Mouse (Mus musculus) c-Kit-positive CD71-negative TER-119-negative erythroid progenitor cells, embryonic 14.5 days (primary cell): ENCODE measurements around the gene Mvd.

Source experiments
- DNase-seq: peaks from one replicate; pipeline ENCODE4 v3.0.0-alpha.2; 2013; ENCODE audit warnings: low read depth

Gene Mvd

GRCm38 (mm10) chr8:122457171-122457570 is 13.9 kb upstream of the Mvd start:
- no peak for DNase-seq

GRCm38 (mm10) chr8:122454409-122454808 is 11.2 kb upstream of the Mvd start:
- DNase-seq, result no peak

GRCm38 (mm10) chr8:122452154-122452553 is 8.9 kb upstream of the Mvd start:
- DNase-seq, result no peak

- DNase-seq, result no peak
Measured at GRCm38 (mm10) chr8:122451161-122451703, 8.0 kb upstream of the Mvd start.

GRCm38 (mm10) chr8:122445203-122445602 is 2.0 kb upstream of the Mvd start:
- DNase-seq, result no peak

GRCm38 (mm10) chr8:122444058-122444748 is 981 bp upstream of the Mvd start:
- no peak for DNase-seq

- DNase-seq, result no peak
Measured at GRCm38 (mm10) chr8:122442781-122443180, 441 bp downstream of the Mvd start.

- DNase-seq, result no peak
Measured at GRCm38 (mm10) chr8:122442356-122442755, 866 bp downstream of the Mvd start.

- DNase-seq, result no peak
Measured at GRCm38 (mm10) chr8:122441326-122441725, 1.9 kb downstream of the Mvd start.

GRCm38 (mm10) chr8:122439336-122439735 is 3.9 kb downstream of the Mvd start:
- no peak for DNase-seq

- DNase-seq, result no peak
Measured at GRCm38 (mm10) chr8:122437708-122438331, 5.4 kb downstream of the Mvd start.

- no peak for DNase-seq
Measured at GRCm38 (mm10) chr8:122436586-122437125, 6.6 kb downstream of the Mvd start.

GRCm38 (mm10) chr8:122436146-122436545 is 7.1 kb downstream of the Mvd start:
- DNase-seq, result no peak

- no peak for DNase-seq
Measured at GRCm38 (mm10) chr8:122435375-122435774, 7.8 kb downstream of the Mvd start.

- no peak for DNase-seq
Measured at GRCm38 (mm10) chr8:122433269-122433905, 9.8 kb downstream of the Mvd start.

GRCm38 (mm10) chr8:122432443-122433268 is 10.6 kb downstream of the Mvd start, which contains the start of gene Cyba:
Gene Cyba, minus strand, starts transcription at chr8:122432930.
- no peak for DNase-seq

GRCm38 (mm10) chr8:122431694-122432442 is 11.4 kb downstream of the Mvd start:
- DNase-seq, result no peak

- no peak for DNase-seq
Measured at GRCm38 (mm10) chr8:122430646-122431045, 12.6 kb downstream of the Mvd start.

- DNase-seq, result no peak
Measured at GRCm38 (mm10) chr8:122430058-122430636, 13.1 kb downstream of the Mvd start.

GRCm38 (mm10) chr8:122428163-122428562 is 15.1 kb downstream of the Mvd start:
- DNase-seq, result no peak

GRCm38 (mm10) chr8:122427607-122428006 is 15.6 kb downstream of the Mvd start:
- no peak for DNase-seq
